28 mouse cellular contexts compared by ENCODE assay signal in the genomic region with DNA sequence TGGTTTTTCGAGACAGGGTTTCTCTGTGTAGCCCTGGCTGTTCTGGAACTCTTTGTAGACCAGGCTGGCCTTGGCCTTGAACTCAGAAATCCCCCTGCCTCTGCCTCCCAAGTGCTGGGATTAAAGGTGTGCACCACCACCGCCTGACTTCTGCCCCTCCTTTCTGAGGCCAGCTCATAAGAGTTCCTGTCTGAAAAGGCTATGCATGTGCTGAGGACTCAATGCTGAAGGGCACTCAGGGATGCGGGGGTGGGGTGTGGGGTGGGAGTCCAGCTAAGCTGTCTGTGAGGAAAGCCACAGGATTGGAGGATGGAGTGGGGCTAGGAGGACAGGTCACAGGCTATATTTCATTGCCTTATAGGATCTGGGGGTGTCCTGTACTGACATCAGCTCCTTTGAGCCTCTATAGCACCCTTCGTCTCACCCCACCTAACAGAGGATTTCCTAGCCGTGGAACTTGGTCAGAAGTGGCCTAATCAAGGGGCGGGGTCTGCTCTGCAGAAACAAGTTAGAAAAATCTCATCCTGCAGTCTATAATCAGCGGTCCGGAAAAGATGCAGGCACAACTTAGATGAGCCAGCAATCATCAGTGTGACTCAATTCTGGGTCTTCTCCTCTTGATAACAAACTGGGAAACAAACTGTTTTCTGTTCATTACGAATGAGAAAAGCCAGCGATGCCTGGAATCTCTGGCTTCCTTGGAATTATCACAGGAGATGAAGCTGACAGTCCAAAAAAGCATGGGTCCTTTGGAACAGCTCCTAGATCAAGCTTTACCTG.
"Had no signal": no experiment of that assay in that cellular context is flagged by ENCODE, and none has a peak within 500 bp of the region (broad histone marks: within the 10 kb centered on the region; RNA-seq: fewer than 3 reads in every experiment).

No protein-coding gene starts in this region.

- H3K4me3 ChIP-seq: gastrocnemius, adult 2 months; heart, embryonic 10.5 days; heart, embryonic 12.5 days; hindbrain, embryonic 10.5 days; hindbrain, embryonic 12.5 days; intestine, embryonic 15.5 days; layer of hippocampus, adult 2 months; left cerebral cortex, adult 2 months; limb, embryonic 10.5 days; limb, embryonic 12.5 days; liver, embryonic 13.5 days; liver, embryonic 15.5 days had no signal

- DNase-seq: gastrocnemius, adult 2 months; gastrocnemius, postnatal 10 days; gastrocnemius, postnatal 25 days; heart, adult 18-20 months; heart, postnatal 10 days; heart, postnatal 4 days; kidney, adult 18-20 months; kidney, adult 8-10 months; kidney, postnatal 10 days; kidney, postnatal 25 days; kidney, postnatal 4 days; liver; liver, embryonic 13.5 days had no signal

- H3K9me3 ChIP-seq: heart, embryonic 10.5 days; heart, embryonic 12.5 days; hindbrain, embryonic 10.5 days; hindbrain, embryonic 12.5 days; intestine, embryonic 15.5 days; limb, embryonic 10.5 days; limb, embryonic 12.5 days; liver, embryonic 13.5 days; liver, embryonic 15.5 days had no signal

- H3K4me2 ChIP-seq: heart, embryonic 12.5 days; hindbrain, embryonic 12.5 days; hindbrain, embryonic 14.5 days; intestine, embryonic 15.5 days; limb, embryonic 12.5 days; liver, embryonic 11.5 days; liver, embryonic 13.5 days; liver, embryonic 15.5 days had no signal

- H3K27me3 ChIP-seq: heart, embryonic 12.5 days; hindbrain, embryonic 12.5 days; intestine, embryonic 15.5 days; liver, embryonic 13.5 days; liver, embryonic 15.5 days had no signal

- H3K4me1 ChIP-seq: heart, embryonic 10.5 days; hindbrain, embryonic 10.5 days; hindbrain, embryonic 12.5 days; intestine, embryonic 15.5 days; limb, embryonic 12.5 days; liver, embryonic 15.5 days had no signal

- H3K36me3 ChIP-seq: heart, embryonic 10.5 days; heart, embryonic 12.5 days; hindbrain, embryonic 10.5 days; hindbrain, embryonic 12.5 days; intestine, embryonic 15.5 days; limb, embryonic 10.5 days; limb, embryonic 12.5 days; liver, embryonic 13.5 days; liver, embryonic 15.5 days had no signal

- H3K9ac ChIP-seq: heart, embryonic 12.5 days; hindbrain, embryonic 12.5 days; hindbrain, embryonic 14.5 days; intestine, embryonic 15.5 days; limb, embryonic 12.5 days; liver, embryonic 13.5 days; liver, embryonic 15.5 days had no signal

- H3K27ac ChIP-seq: gastrocnemius, adult 2 months; heart, embryonic 10.5 days; hindbrain, embryonic 10.5 days; hindbrain, embryonic 12.5 days; hindbrain, embryonic 14.5 days; intestine, embryonic 15.5 days; layer of hippocampus, adult 2 months; left cerebral cortex, adult 2 months; limb, embryonic 10.5 days; limb, embryonic 12.5 days; liver, embryonic 13.5 days; liver, embryonic 15.5 days had no signal

- ATAC-seq: hindbrain, embryonic 16.5 days; inflammation-experienced regulatory T-cells, adult 6 months; intestine, embryonic 15.5 days; intestine, postnatal 0 days had no signal
